Mouse (Mus musculus) heart, adult 8-10 months (tissue): ENCODE results near the gene Dpagt1. TPM values are rescaled to one million over a fixed set of nuclear protein-coding genes. Genes with fewer than 3 reads are reported as not detected.

Experiments used
- DNase-seq: peaks from one replicate; pipeline ENCODE4 v3.0.0; 2022; ENCODE audit warnings: low spot score
- microRNA-seq: library from miRNA; unstranded; fragments of <30 nt; microRNA quantifications from one replicate; pipeline ENCODE4 v1.2.0, GENCODE M21; 2022
- total RNA-seq, 4 experiments: library from RNA; stranded (reverse); gene quantifications; 2 replicates each; pipeline ENCODE4 v1.2.4; 2022

Gene Dpagt1
- total RNA-seq, 4 experiments from 2014 or later, result 19.4 to 23.5 (median 20.5) TPM

- DNase-seq, result no peak
These were observed 52.4 kb downstream of the Dpagt1 start for GRCm38 (mm10) chr9:44378153-44378730.

DNA sequence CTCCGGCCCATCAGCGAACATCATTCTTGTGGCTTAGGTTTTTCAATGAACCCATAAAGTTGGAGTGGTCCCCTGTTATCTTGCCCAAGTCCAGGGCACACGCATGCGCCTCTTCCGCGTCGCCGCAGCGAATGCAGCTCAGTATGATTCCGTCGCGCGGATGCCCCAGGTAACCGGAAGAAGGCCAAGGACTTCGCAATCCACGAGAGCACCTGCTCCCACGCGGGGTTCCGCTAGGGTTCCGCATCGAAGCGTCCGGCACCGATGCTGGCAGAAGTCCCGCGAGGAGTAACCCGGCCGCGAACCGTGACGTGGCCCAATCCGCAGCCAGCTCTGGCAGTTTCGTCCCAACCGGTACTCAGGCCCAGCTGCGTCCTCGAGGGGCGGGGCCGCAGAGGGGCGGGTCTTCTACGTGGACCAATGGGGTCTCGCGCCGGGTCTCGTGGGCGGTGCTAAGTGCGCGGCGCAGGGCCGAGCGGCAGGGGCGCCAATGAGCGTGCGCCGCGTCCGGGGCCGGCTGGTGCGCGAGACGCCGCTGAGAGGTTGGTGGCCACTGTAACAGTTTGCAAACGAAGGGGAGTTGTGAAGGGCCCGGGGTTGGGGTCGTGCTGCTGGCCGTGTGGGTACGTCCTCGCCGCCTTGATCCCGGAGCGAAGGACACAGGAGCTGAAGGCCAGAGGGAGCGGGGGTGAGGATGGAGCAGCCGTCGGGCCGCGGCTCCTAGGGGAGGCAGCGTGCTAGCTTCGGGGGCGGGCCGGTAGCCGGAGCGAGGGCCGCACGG lies 53.4 kb downstream of the Dpagt1 start, which contains the start of gene Hyou1:
TSS of gene Hyou1 (plus strand) at position 437 of the 781 bp plus-strand sequence.
- DNase-seq, result peak; percentile 99

GRCm38 (mm10) chr9:44379862-44380261 lies 54.0 kb downstream of the Dpagt1 start:
- DNase-seq, result no peak

Small RNAs within 50 kb of the gene (microRNA-seq; reads per million reads assigned to microRNA genes)
- gene Gm44335, result not detected

Other genes starting within 250 kb of the Dpagt1 start
- gene Mfrp, start 224.3 kb upstream of the Dpagt1 start, total RNA-seq, result not detected
- 10 to 100 TPM in 1 of 4 experiments, 1 to 10 TPM in 3; 7.6 to 12.9 (median 8.9) TPM for gene C1qtnf5, start 218.8 kb upstream of the Dpagt1 start, total RNA-seq
- under 1 TPM; 0.11 to 0.47 (median 0.30) TPM for gene Gm49380, start 212.5 kb upstream of the Dpagt1 start, total RNA-seq
- 1 to 10 TPM; 5.2 to 7.0 (median 6.4) TPM for gene Rnf26, start 212.5 kb upstream of the Dpagt1 start, total RNA-seq
- gene Mcam, start 191.6 kb upstream of the Dpagt1 start, total RNA-seq, result 10 to 100 TPM; 20.5 to 35.2 (median 28.1) TPM
- 10 to 100 TPM; 14.8 to 18.9 (median 17.4) TPM for gene Cbl, start 92.0 kb upstream of the Dpagt1 start, total RNA-seq
- not detected for gene Ccdc153, start 85.3 kb upstream of the Dpagt1 start, total RNA-seq
- 1 to 10 TPM; 3.6 to 7.1 (median 6.0) TPM for gene Pdzd3, start 74.5 kb upstream of the Dpagt1 start, total RNA-seq
- gene Nlrx1, start 57.4 kb upstream of the Dpagt1 start, total RNA-seq, result 10 to 100 TPM; 20.3 to 25.8 (median 24.9) TPM
- gene Abcg4, start 37.4 kb upstream of the Dpagt1 start, total RNA-seq, result 1 to 10 TPM in 1 of 4 experiments, under 1 TPM in 3; 0.30 to 1.5 (median 0.52) TPM
- 1 to 10 TPM; 4.5 to 7.2 (median 6.3) TPM for gene Hinfp, start 20.3 kb upstream of the Dpagt1 start, total RNA-seq
- 10 to 100 TPM; 12.7 to 19.2 (median 14.1) TPM for gene C2cd2l, start 5.7 kb upstream of the Dpagt1 start, total RNA-seq
- gene H2afx, start 8.7 kb downstream of the Dpagt1 start, total RNA-seq, result 10 to 100 TPM; 10.5 to 12.3 (median 11.4) TPM
- 10 to 100 TPM; 42.1 to 48.8 (median 45.4) TPM for gene Hmbs, start 18.2 kb downstream of the Dpagt1 start, total RNA-seq
- gene Vps11, start 35.7 kb downstream of the Dpagt1 start, total RNA-seq, result 10 to 100 TPM; 15.3 to 20.2 (median 16.5) TPM
- 10 to 100 TPM; 50.4 to 82.6 (median 67.0) TPM for gene Hyou1, start 53.5 kb downstream of the Dpagt1 start, total RNA-seq
- gene Slc37a4, start 70.8 kb downstream of the Dpagt1 start, total RNA-seq, result 10 to 100 TPM; 22.5 to 24.5 (median 22.9) TPM
- 100 to 1,000 TPM; 784 to 974 (median 849) TPM for gene Rps25, start 81.1 kb downstream of the Dpagt1 start, total RNA-seq
- gene Trappc4, start 81.6 kb downstream of the Dpagt1 start, total RNA-seq, result 10 to 100 TPM; 38.3 to 42.9 (median 41.2) TPM
- gene Ccdc84, start 92.5 kb downstream of the Dpagt1 start, total RNA-seq, result 1 to 10 TPM; 4.9 to 8.0 (median 5.5) TPM
- not detected for gene Foxr1, start 115.1 kb downstream of the Dpagt1 start, total RNA-seq
- gene Upk2, start 129.0 kb downstream of the Dpagt1 start, total RNA-seq, result under 1 TPM in 2 of 4 experiments, not detected in 2; 0.26 to 0.28 TPM
- 10 to 100 TPM; 51.6 to 56.9 (median 53.9) TPM for gene Bcl9l, start 156.8 kb downstream of the Dpagt1 start, total RNA-seq
- under 1 TPM in 3 of 4 experiments, not detected in 1; 0.11 to 0.72 (median 0.14) TPM for gene Cxcr5, start 235.9 kb downstream of the Dpagt1 start, total RNA-seq